Mouse (Mus musculus) CH12.LX (cell line): ENCODE measurements around the gene Zmynd19. TPM values are rescaled to one million over a fixed set of nuclear protein-coding genes. Genes with fewer than 3 reads are reported as not detected.

ENCODE experiments used
- DNase-seq: peaks from one replicate; pipeline ENCODE4 v3.0.0-alpha.2; 2013; ENCODE audit errors: extremely low read depth
- H3K27ac ChIP-seq: 2 replicates; pipeline ENCODE4 v1.5.1; 2012; ENCODE audit warnings: low read depth, mild to moderate bottlenecking, control low read depth, moderate library complexity; ENCODE audit not compliant: insufficient read depth
- H3K27me3 ChIP-seq: replicated peaks from 2 replicates; pipeline ENCODE3; 2012; ENCODE audit warnings: inconsistent platforms
- H3K36me3 ChIP-seq, 2 experiments: replicated peaks in 1 of 2; 2 replicates each; pipeline versions ENCODE3 to v1.6.1; 2012; ENCODE audit warnings: inconsistent platforms in 1 of 2, low read length in 1 of 2, mild to moderate bottlenecking in 1 of 2, mixed read lengths in 1 of 2, moderate library complexity in 1 of 2; ENCODE audit not compliant: control insufficient read depth in 1 of 2, insufficient read depth in 1 of 2
- H3K4me1 ChIP-seq, 2 experiments: 2 replicates each; pipeline ENCODE4 v1.6.1; 2012; ENCODE audit warnings: inconsistent platforms in 1 of 2, moderate library complexity in 1 of 2; ENCODE audit not compliant: insufficient read depth in 2 of 2, control insufficient read depth in 1 of 2
- H3K4me2 ChIP-seq: 2 replicates; pipeline ENCODE4 v1.6.1; 2012; ENCODE audit warnings: low read depth, mild to moderate bottlenecking, control low read depth; ENCODE audit not compliant: poor library complexity, insufficient read depth, severe bottlenecking
- H3K4me3 ChIP-seq, 3 experiments: fragments of 150-350 bp in 1 of 3; sonication (generic) in 1 of 3; replicated peaks in 1 of 3; 2 replicates each; pipeline versions ENCODE3 to v1.5.1; 2011 to 2012; ENCODE audit warnings: low read depth in 2 of 3, low read length in 2 of 3, mild to moderate bottlenecking in 2 of 3, moderate library complexity in 2 of 3, control low read depth in 1 of 3, improper control_type of control experiment in 1 of 3, inconsistent platforms in 1 of 3, mixed read lengths in 1 of 3; ENCODE audit not compliant: poor library complexity in 1 of 3
- H3K79me2 ChIP-seq: replicated peaks from 2 replicates; pipeline ENCODE4 v1.6.1; 2012; ENCODE audit warnings: mild to moderate bottlenecking, moderate library complexity; ENCODE audit not compliant: control insufficient read depth, poor library complexity, insufficient read depth, severe bottlenecking; ENCODE audit errors: extremely low read depth
- H3K9ac ChIP-seq: 2 replicates; pipeline ENCODE4 v1.6.1; 2012; ENCODE audit warnings: low read depth, mild to moderate bottlenecking, control low read depth, moderate library complexity; ENCODE audit not compliant: insufficient read depth
- H3K9me3 ChIP-seq: replicated peaks from 2 replicates; pipeline ENCODE3; 2012; ENCODE audit warnings: low read length, inconsistent platforms, mixed read lengths
- BHLHE40 ChIP-seq: IDR thresholded peaks from 2 replicates; pipeline ENCODE4 v1.6.1; 2011; ENCODE audit warnings: mild to moderate bottlenecking, low read depth, low read length, improper control_type of control experiment
- CHD1 ChIP-seq: IDR thresholded peaks from 2 replicates; pipeline ENCODE4 v1.6.1; 2012; ENCODE audit warnings: low read depth, low read length, improper control_type of control experiment, inconsistent platforms
- CHD2 ChIP-seq: IDR thresholded peaks from 2 replicates; pipeline ENCODE4 v1.6.1; 2011; ENCODE audit warnings: low read length, improper control_type of control experiment
- CTCF ChIP-seq, 2 experiments: IDR thresholded peaks in 1 of 2; conservative IDR thresholded peaks in 1 of 2; 2 replicates each; pipeline ENCODE4 v1.5.1; 2011 to 2012; ENCODE audit warnings: low read depth in 2 of 2, low read length in 2 of 2, improper control_type of control experiment in 1 of 2, inconsistent platforms in 1 of 2, mild to moderate bottlenecking in 1 of 2, moderate library complexity in 1 of 2
- E2F4 ChIP-seq: IDR thresholded peaks from 2 replicates; pipeline ENCODE4 v1.6.1; 2011; ENCODE audit warnings: low read depth, low read length, improper control_type of control experiment; ENCODE audit not compliant: insufficient replicate concordance
- ELF1 ChIP-seq: IDR thresholded peaks from 2 replicates; pipeline ENCODE4 v1.6.1; 2014; ENCODE audit warnings: low read depth, mild to moderate bottlenecking, inconsistent platforms, low read length, improper control_type of control experiment
- EP300 ChIP-seq: IDR thresholded peaks from 2 replicates; pipeline ENCODE4 v1.6.1; 2011; ENCODE audit warnings: low read length, improper control_type of control experiment
- ETS1 ChIP-seq: conservative IDR thresholded peaks from 2 replicates; pipeline ENCODE4 v1.6.1; 2012; ENCODE audit warnings: low read depth, mild to moderate bottlenecking, inconsistent platforms, low read length, improper control_type of control experiment, moderate library complexity
- GABPA ChIP-seq: IDR thresholded peaks from 2 replicates; pipeline ENCODE4 v1.6.1; 2012; ENCODE audit warnings: low read depth, low read length, improper control_type of control experiment, inconsistent platforms; ENCODE audit not compliant: insufficient replicate concordance
- HCFC1 ChIP-seq: IDR thresholded peaks from 2 replicates; pipeline ENCODE4 v1.6.1; 2012; ENCODE audit warnings: low read depth, mild to moderate bottlenecking, inconsistent platforms, low read length, improper control_type of control experiment
- IRF4 ChIP-seq: IDR thresholded peaks from 2 replicates; pipeline ENCODE4 v1.6.1; 2014; ENCODE audit warnings: low read depth, mild to moderate bottlenecking, inconsistent platforms, low read length, improper control_type of control experiment
- JUN ChIP-seq: IDR thresholded peaks from 2 replicates; pipeline ENCODE4 v1.6.1; 2011; ENCODE audit warnings: low read depth, mild to moderate bottlenecking, low read length, improper control_type of control experiment, moderate library complexity; ENCODE audit not compliant: insufficient read depth
- JUND ChIP-seq: conservative IDR thresholded peaks from 2 replicates; pipeline ENCODE4 v1.6.1; 2011; ENCODE audit warnings: low read depth, low read length, improper control_type of control experiment
- KAT2A ChIP-seq: IDR thresholded peaks from 2 replicates; pipeline ENCODE4 v1.6.1; 2012; ENCODE audit warnings: low read length, improper control_type of control experiment, inconsistent platforms; ENCODE audit not compliant: insufficient replicate concordance
- MAFK ChIP-seq: IDR thresholded peaks from 2 replicates; pipeline ENCODE4 v1.6.1; 2011; ENCODE audit warnings: low read length, improper control_type of control experiment; ENCODE audit not compliant: insufficient replicate concordance
- MAX ChIP-seq: IDR thresholded peaks from 2 replicates; pipeline ENCODE4 v1.6.1; 2011; ENCODE audit warnings: low read length, improper control_type of control experiment
- MAZ ChIP-seq: IDR thresholded peaks from 2 replicates; pipeline ENCODE4 v1.6.1; 2012; ENCODE audit warnings: low read depth, mild to moderate bottlenecking, inconsistent platforms, low read length, improper control_type of control experiment, moderate library complexity
- MEF2A ChIP-seq: IDR thresholded peaks from 2 replicates; pipeline ENCODE4 v1.6.1; 2014; ENCODE audit warnings: low read depth, mild to moderate bottlenecking, inconsistent platforms, low read length, improper control_type of control experiment, borderline replicate concordance
- MXI1 ChIP-seq: IDR thresholded peaks from 2 replicates; pipeline ENCODE4 v1.6.1; 2011; ENCODE audit warnings: mild to moderate bottlenecking, low read depth, low read length, improper control_type of control experiment
- MYC ChIP-seq: IDR thresholded peaks from 2 replicates; pipeline ENCODE4 v1.6.1; 2011; ENCODE audit warnings: low read depth, mild to moderate bottlenecking, improper control_type of control experiment, low read length
- NELFE ChIP-seq: IDR thresholded peaks from 2 replicates; pipeline ENCODE4 v1.6.1; 2011; ENCODE audit warnings: low read depth, low read length, improper control_type of control experiment
- NRF1 ChIP-seq: IDR thresholded peaks from 2 replicates; pipeline ENCODE4 v1.6.1; 2014; ENCODE audit warnings: low read depth, mild to moderate bottlenecking, inconsistent platforms, low read length, improper control_type of control experiment, moderate library complexity
- PAX5 ChIP-seq: IDR thresholded peaks from 2 replicates; pipeline ENCODE4 v1.6.1; 2012; ENCODE audit warnings: low read length, inconsistent platforms, mixed read lengths
- POLR2A ChIP-seq: IDR thresholded peaks from 2 replicates; pipeline ENCODE4 v1.6.1; 2011; ENCODE audit warnings: low read depth, mild to moderate bottlenecking, improper control_type of control experiment, low read length
- POLR2AphosphoS2 ChIP-seq: IDR thresholded peaks from 2 replicates; pipeline ENCODE4 v1.6.1; 2011; ENCODE audit warnings: low read depth, low read length, improper control_type of control experiment
- RAD21 ChIP-seq: IDR thresholded peaks from 2 replicates; pipeline ENCODE4 v1.6.1; 2011; ENCODE audit warnings: low read depth, mild to moderate bottlenecking, low read length, improper control_type of control experiment, moderate library complexity
- RCOR1 ChIP-seq: conservative IDR thresholded peaks from 2 replicates; pipeline ENCODE4 v1.6.1; 2012; ENCODE audit warnings: low read depth, mild to moderate bottlenecking, inconsistent platforms, low read length, improper control_type of control experiment
- SIN3A ChIP-seq: IDR thresholded peaks from 2 replicates; pipeline ENCODE4 v1.6.1; 2012; ENCODE audit warnings: low read length, improper control_type of control experiment, inconsistent platforms
- SMC3 ChIP-seq: IDR thresholded peaks from 2 replicates; pipeline ENCODE4 v1.6.1; 2011; ENCODE audit warnings: low read depth, low read length, improper control_type of control experiment
- TBP ChIP-seq: conservative IDR thresholded peaks from 2 replicates; pipeline ENCODE4 v1.6.1; 2011; ENCODE audit warnings: low read depth, low read length, improper control_type of control experiment
- TCF12 ChIP-seq: IDR thresholded peaks from 2 replicates; pipeline ENCODE4 v1.6.1; 2014; ENCODE audit warnings: low read depth, mild to moderate bottlenecking, inconsistent platforms, low read length, improper control_type of control experiment
- UBTF ChIP-seq: IDR thresholded peaks from 2 replicates; pipeline ENCODE4 v1.6.1; 2012; ENCODE audit warnings: low read depth, mild to moderate bottlenecking, inconsistent platforms, low read length, improper control_type of control experiment, moderate library complexity
- USF1 ChIP-seq: IDR thresholded peaks from 2 replicates; pipeline ENCODE4 v1.6.1; 2014; ENCODE audit warnings: low read depth, mild to moderate bottlenecking, inconsistent platforms, low read length, improper control_type of control experiment
- USF2 ChIP-seq: conservative IDR thresholded peaks from 2 replicates; pipeline ENCODE4 v1.6.1; 2011; ENCODE audit warnings: low read depth, low read length, improper control_type of control experiment
- ZC3H11A ChIP-seq: IDR thresholded peaks from 2 replicates; pipeline ENCODE4 v1.6.1; 2012; ENCODE audit warnings: low read depth, mild to moderate bottlenecking, inconsistent platforms, low read length, improper control_type of control experiment
- ZKSCAN1 ChIP-seq: IDR thresholded peaks from 2 replicates; pipeline ENCODE4 v1.6.1; 2012; ENCODE audit warnings: low read depth, inconsistent platforms, low read length, improper control_type of control experiment, borderline replicate concordance
- ZMIZ1 ChIP-seq: IDR thresholded peaks from 2 replicates; pipeline ENCODE4 v1.6.1; 2012; ENCODE audit warnings: low read depth, mild to moderate bottlenecking, inconsistent platforms, low read length, improper control_type of control experiment
- ZNF384 ChIP-seq: IDR thresholded peaks from 2 replicates; pipeline ENCODE4 v1.6.1; 2012; ENCODE audit warnings: low read depth, low read length, improper control_type of control experiment, inconsistent platforms
- dilution Hi-C: fragments of 300-500 bp; cut with MboI; formaldehyde crosslinking; loops from 2 replicates; pipeline ENCODE4 v1.14.3; 2020; ENCODE audit warnings: low sequenced_read_pairs; ENCODE audit not compliant: extremely low pct_unique_long_range_greater_than_20kb, extremely low pct_ligation_motif_present
- in situ Hi-C: fragments of 300-500 bp; cut with MboI; formaldehyde crosslinking; loops from 3 replicates; pipeline ENCODE4 v1.14.3; 2019; ENCODE audit warnings: low sequenced_read_pairs, low pct_ligation_motif_present, low pct_unique_long_range_greater_than_20kb, mixed read lengths
- polyA plus RNA-seq: library from polyadenylated mRNA; unstranded; fragments of >175 nt; gene quantifications from 2 replicates; pipeline ENCODE4 v1.2.1, GENCODE M21; 2012; ENCODE audit warnings: low read depth; ENCODE audit not compliant: insufficient read length
- total RNA-seq, 2 experiments: library from RNA; depleted of rRNA; stranded (reverse); fragments of 300-350 nt in 1 of 2; fragments of >200 nt in 1 of 2; gene quantifications; 2 replicates each; pipeline ENCODE4 v1.2.3; 2012 to 2014

Zmynd19 gene
- total and polyA plus RNA-seq, 3 experiments, result 40.9 to 70.2 (median 41.6) TPM

DNA sequence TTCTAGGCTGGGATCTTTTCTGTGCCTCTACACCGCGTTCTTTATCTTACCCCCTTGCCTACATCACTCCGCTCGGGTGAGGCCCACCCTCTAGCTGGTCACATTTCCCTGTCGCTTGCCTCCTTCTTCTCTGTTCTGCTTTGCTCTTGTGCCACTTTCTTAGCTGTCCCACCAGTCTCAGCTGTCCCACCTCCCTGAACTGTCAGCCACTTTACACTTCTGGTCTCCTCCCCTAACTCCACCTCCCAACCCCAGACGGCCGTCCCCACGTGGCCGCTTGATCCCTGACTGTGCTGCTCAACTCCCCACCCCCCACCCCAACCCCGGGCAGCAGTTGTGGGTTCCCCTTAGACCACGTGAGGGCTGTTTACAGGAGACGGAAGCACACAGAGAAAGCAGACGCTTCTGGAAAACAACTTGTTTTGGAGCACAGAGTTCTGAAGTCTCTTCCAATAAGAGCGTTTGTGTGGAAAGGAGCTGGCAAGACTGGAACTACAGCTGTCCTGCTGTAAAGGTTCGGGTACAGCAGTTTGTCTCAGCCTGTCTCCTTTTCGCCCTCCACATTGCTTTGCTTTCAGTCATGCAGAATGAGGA lies 26.2 kb downstream of the Zmynd19 start, which contains the start of gene Pnpla7:
Gene Pnpla7 (plus strand): TSS at position 330 of the 594 bp plus-strand sequence.
- no peaks in the 10 kb centered on the region for H3K27me3 ChIP-seq
- DNase-seq, result peak; percentile 95
- TF ChIP-seq BHLHE40, result peak; percentile 83
- TF ChIP-seq RCOR1, result no peak
- TF ChIP-seq RAD21, result no peak
- TF ChIP-seq NELFE, result peak; percentile 52; the same call in 1 of the 2 replicates
- TF ChIP-seq E2F4, result no peak
- TF ChIP-seq ETS1, result peak; percentile 32; the same call in 1 of the 2 replicates
- no peak for TF ChIP-seq ZKSCAN1
- no peak for TF ChIP-seq SMC3
- TF ChIP-seq ZMIZ1, result no peak; the same call in 1 of the 2 replicates
- no peak for TF ChIP-seq MAZ
- peak; percentile 77 for TF ChIP-seq CHD2
- no peak for TF ChIP-seq NRF1
- no peak for TF ChIP-seq POLR2AphosphoS2
- peak; percentile 53; the same call in 1 of the 2 replicates for TF ChIP-seq TCF12
- 0 out of 2 replicates have a peak, but pooled peaks have one; percentile 16 for TF ChIP-seq MEF2A
- TF ChIP-seq ZNF384, result no peak
- no peak; the same call in 1 of the 2 replicates for TF ChIP-seq POLR2A
- no peak for TF ChIP-seq CTCF (conservative IDR thresholded peaks at IDR 0.05 in 1 of 2, IDR thresholded peaks at IDR 0.05 in 1 of 2; ENCODE audit: low read depth in 2 of 2, low read length in 2 of 2)
- 0 out of 2 replicates have a peak, but pooled peaks have one; percentile 17 for TF ChIP-seq IRF4
- no peak for TF ChIP-seq ZC3H11A
- TF ChIP-seq USF2, result peak; percentile 68
- TF ChIP-seq MAX, result peak; percentile 89
- no peak for TF ChIP-seq CHD1
- peak; percentile 84 for TF ChIP-seq USF1
- TF ChIP-seq JUND, result no peak
- TF ChIP-seq EP300, result no peak
- TF ChIP-seq KAT2A, result no peak
- TF ChIP-seq SIN3A, result peak; percentile 97
- TF ChIP-seq MAFK, result no peak
- TF ChIP-seq JUN, result no peak
- no peak for TF ChIP-seq PAX5
- TF ChIP-seq GABPA, result no peak
- peak; percentile 82 for TF ChIP-seq MYC
- peak; percentile 98 for TF ChIP-seq MXI1
- TF ChIP-seq ELF1, result 0 out of 2 replicates have a peak, but pooled peaks have one; percentile 18
- no peak for TF ChIP-seq UBTF
- peak; percentile 50; the same call in 1 of the 2 replicates for TF ChIP-seq TBP
- TF ChIP-seq HCFC1, result no peak; the same call in 1 of the 2 replicates
- TF ChIP-seq, all 38 proteins: peak for 15
- Histone ChIP-seq H3K27ac (peak within 1 kb of the TSS; percentile 46), H3K4me3 (peak within 1 kb of the TSS; percentile 75 to 86 (median 81)), H3K4me1 (peaks cover 6 to 33% of the 10 kb centered on the region in 2 experiments; a peak in 3 of 4 replicates), H3K4me2 (peak within 1 kb of the TSS; percentile 74), H3K9ac (peak within 1 kb of the TSS; percentile 51), H3K36me3 (peaks cover 14 to 46% of the 10 kb centered on the region in 2 experiments), H3K79me2 (0 out of 2 replicates have a peak, but pooled peaks cover 5% of the 10 kb centered on the region), H3K9me3 (no peaks in the 10 kb centered on the region)
- dilution Hi-C loops (no loop called here), in situ Hi-C loops (no loop called here)
